20 mouse cellular contexts compared by ENCODE assay signal in the genomic region with DNA sequence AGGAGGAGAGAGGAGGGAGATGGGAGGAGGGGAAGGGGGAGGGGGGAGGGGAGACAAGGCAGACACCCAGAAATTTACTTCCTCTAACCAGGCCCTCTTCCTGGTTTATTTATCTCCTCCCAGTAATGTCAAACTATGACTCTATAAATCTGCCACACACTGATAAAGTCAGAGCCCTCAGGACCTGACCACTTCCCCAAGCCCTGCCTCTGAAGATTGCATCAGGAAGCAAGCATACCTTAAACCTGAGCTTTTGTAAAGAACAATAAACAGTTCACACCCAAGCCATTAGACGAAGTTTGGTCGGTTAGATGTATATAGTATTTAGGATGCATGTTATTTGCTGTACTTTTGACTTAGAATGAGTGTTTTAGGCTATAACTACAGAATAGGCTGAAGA. TPM values are rescaled to one million over a fixed set of nuclear protein-coding genes. Genes with fewer than 3 reads are reported as not detected.
A peak's percentile ranks its signal among the peaks of the same experiment; 100 is the strongest.
DNase-seq lines count a peak whose midpoint lies in the region; ATAC-seq and TF ChIP-seq lines count a peak whose summit lies in the region.
"Had no signal": no experiment of that assay in that cellular context is flagged by ENCODE, and none has a peak within 500 bp of the region (broad histone marks: within the 10 kb centered on the region; RNA-seq: fewer than 3 reads in every experiment).

No protein-coding gene starts in this region.

- no peaks in the 10 kb centered on the region for H3K79me2 ChIP-seq in MEL (ENCODE audit: control insufficient read depth, insufficient read depth, low read length, poor library complexity)

- peak; percentile 98 to 99 for TF ChIP-seq EP300 in MEL (IDR thresholded peaks at IDR 0.05; ENCODE audit: low read depth in 1 of 2, low read length in 2 of 2)
- no peak for TF ChIP-seq EP300 in liver, embryonic 14.5 days (IDR thresholded peaks at IDR 0.05; ENCODE audit: low read depth)

- DNase-seq in MEL (ENCODE audit: low read depth, low spot score): peak; percentile 96
- DNase-seq in liver, embryonic 14.5 days (ENCODE audit: low read depth in 3 of 3, low spot score in 3 of 3): no peak
- peak; percentile 30 for DNase-seq in naive thymus-derived CD4-positive, alpha-beta T cell, adult 2 months (ENCODE audit: low read depth)
- no peak for DNase-seq in gastrocnemius, postnatal 4 days (ENCODE audit: low spot score in 2 of 2)
- DNase-seq in forebrain, embryonic 10.5 days (ENCODE audit: extremely low spot score, low spot score): no peak
- DNase-seq in frontal cortex, postnatal 36 days (ENCODE audit: low spot score in 2 of 2): no peak
- DNase-seq in midbrain, postnatal 0 days (ENCODE audit: low spot score): no peak
- DNase-seq: cerebellum, postnatal 14 days; heart, postnatal 36 days; left cerebral cortex, postnatal 4 days; lung, adult 18-20 months; thymus, postnatal 4 days had no signal

- no peak overlapping the region for H3K9ac ChIP-seq in MEL (ENCODE audit: control insufficient read depth, low read depth, low read length, poor library complexity, severe bottlenecking)
- no peak overlapping the region for H3K9ac ChIP-seq in liver, embryonic 14.5 days (replicated peaks)
- H3K9ac ChIP-seq in midbrain, postnatal 0 days (replicated peaks; ENCODE audit: low read length, poor library complexity, severe bottlenecking): no peak overlapping the region
- H3K9ac ChIP-seq: forebrain, embryonic 12.5 days; heart, embryonic 13.5 days; neural tube, embryonic 13.5 days had no signal

- H3K27me3 ChIP-seq in MEL (ENCODE audit: control insufficient read depth in 1 of 2, insufficient read depth in 2 of 2, low read length in 2 of 2): no peaks in the 10 kb centered on the region
- H3K27me3 ChIP-seq in liver, embryonic 14.5 days (ENCODE audit: control insufficient read depth, insufficient read depth, low read length): no peaks in the 10 kb centered on the region
- H3K27me3 ChIP-seq in forebrain, embryonic 10.5 days (ENCODE audit: poor library complexity, severe bottlenecking): no peaks in the 10 kb centered on the region
- H3K27me3 ChIP-seq in midbrain, postnatal 0 days (ENCODE audit: insufficient read depth, low read length): no peaks in the 10 kb centered on the region
- H3K27me3 ChIP-seq: forebrain, embryonic 12.5 days; heart, embryonic 13.5 days; neural tube, embryonic 13.5 days had no signal

- H3K9me3 ChIP-seq in MEL (replicated peaks; ENCODE audit: insufficient read depth, low read length): no peaks in the 10 kb centered on the region
- H3K9me3 ChIP-seq in liver, embryonic 14.5 days (ENCODE audit: control insufficient read depth, low read length): no peaks in the 10 kb centered on the region
- no peaks in the 10 kb centered on the region for H3K9me3 ChIP-seq in forebrain, embryonic 10.5 days
- no peaks in the 10 kb centered on the region for H3K9me3 ChIP-seq in midbrain, postnatal 0 days (ENCODE audit: low read length)
- H3K9me3 ChIP-seq: forebrain, embryonic 12.5 days; heart, embryonic 13.5 days; neural tube, embryonic 13.5 days had no signal

- no peak for TF ChIP-seq RAD21 in MEL (IDR thresholded peaks at IDR 0.05; ENCODE audit: low read depth, low read length)

- peaks cover 25 to 42% of the 10 kb centered on the region in 2 experiments for H3K4me1 ChIP-seq in MEL (ENCODE audit: control insufficient read depth in 1 of 2, insufficient read depth in 2 of 2, low read length in 2 of 2)
- peaks cover 9% of the 10 kb centered on the region in 2 experiments for H3K4me1 ChIP-seq in liver, embryonic 14.5 days (replicated peaks; ENCODE audit: control insufficient read depth in 2 of 2, insufficient read depth in 2 of 2, low read length in 1 of 2)
- H3K4me1 ChIP-seq in forebrain, embryonic 10.5 days: no peaks in the 10 kb centered on the region
- H3K4me1 ChIP-seq in midbrain, postnatal 0 days (ENCODE audit: insufficient read depth, low read length): no peaks in the 10 kb centered on the region
- H3K4me1 ChIP-seq: forebrain, embryonic 12.5 days; heart, embryonic 13.5 days; neural tube, embryonic 13.5 days had no signal

- TF ChIP-seq CTCF in MEL (IDR thresholded peaks at IDR 0.05 in 2 of 3, conservative IDR thresholded peaks at IDR 0.05 in 1 of 3; ENCODE audit: control insufficient read depth in 1 of 3, insufficient read depth in 1 of 3, low read depth in 2 of 3, low read length in 3 of 3, poor library complexity in 1 of 3, severe bottlenecking in 1 of 3): no peak
- TF ChIP-seq CTCF in liver, embryonic 14.5 days (IDR thresholded peaks at IDR 0.05; ENCODE audit: low read depth): no peak
- TF ChIP-seq CTCF in midbrain, postnatal 0 days (IDR thresholded peaks at IDR 0.05): no peak

- peak overlapping the region; percentile 79 for H3K27ac ChIP-seq in MEL (ENCODE audit: control insufficient read depth, low read depth, low read length)
- no peak overlapping the region for H3K27ac ChIP-seq in liver, embryonic 14.5 days
- H3K27ac ChIP-seq in forebrain, embryonic 10.5 days: no peak overlapping the region
- no peak overlapping the region for H3K27ac ChIP-seq in midbrain, postnatal 0 days (ENCODE audit: low read depth, low read length)
- H3K27ac ChIP-seq: forebrain, embryonic 12.5 days; heart, embryonic 13.5 days; kidney, postnatal 0 days; layer of hippocampus, adult 2 months; neural tube, embryonic 13.5 days had no signal

- WGBS in liver, embryonic 14.5 days (ENCODE audit: insufficient replicate concordance): 20% methylated on average over 2 of the region's 2 CpGs
- 93% methylated on average over 2 of the region's 2 CpGs for WGBS in forebrain, embryonic 10.5 days
- 80% methylated on average over 2 of the region's 2 CpGs for WGBS in midbrain, postnatal 0 days

- no peak overlapping the region for H3K4me3 ChIP-seq in MEL (ENCODE audit: control insufficient read depth in 1 of 2, insufficient read depth in 1 of 2, low read depth in 2 of 2, low read length in 2 of 2)
- no peak overlapping the region for H3K4me3 ChIP-seq in liver, embryonic 14.5 days (ENCODE audit: insufficient read depth in 1 of 2, low read depth in 2 of 2, low read length in 2 of 2)
- H3K4me3 ChIP-seq in forebrain, embryonic 10.5 days: no peak overlapping the region
- no peak overlapping the region for H3K4me3 ChIP-seq in midbrain, postnatal 0 days (ENCODE audit: low read depth, low read length)
- H3K4me3 ChIP-seq: forebrain, embryonic 12.5 days; heart, embryonic 13.5 days; layer of hippocampus, adult 2 months; neural tube, embryonic 13.5 days had no signal

- H3K4me2 ChIP-seq in liver, embryonic 14.5 days (ENCODE audit: low read depth): no peak overlapping the region
- no peak overlapping the region for H3K4me2 ChIP-seq in midbrain, postnatal 0 days (ENCODE audit: low read depth, low read length, poor library complexity, severe bottlenecking)
- H3K4me2 ChIP-seq: forebrain, embryonic 12.5 days; heart, embryonic 13.5 days; neural tube, embryonic 13.5 days had no signal

- ATAC-seq in hematopoietic stem cell, adult 5-6 weeks (replicated peaks in 1 of 2; ENCODE audit: insufficient read depth in 1 of 2, low FRiP score in 2 of 2, low TSS enrichment in 1 of 2, low read depth in 1 of 2, poor library complexity in 2 of 2, severe bottlenecking in 2 of 2): peak; percentile 78 to 79
- ATAC-seq in liver, embryonic 14.5 days (ENCODE audit: insufficient read depth): peak; percentile 59; the same call in 1 of the 2 replicates
- ATAC-seq in midbrain, postnatal 0 days (ENCODE audit: low FRiP score): no peak
- ATAC-seq: hindbrain, embryonic 16.5 days; midbrain, embryonic 16.5 days had no signal

- peaks cover 0 to 41% of the 10 kb centered on the region in 2 experiments; a peak in 2 of 4 replicates for H3K36me3 ChIP-seq in MEL (ENCODE audit: control insufficient read depth in 1 of 2, insufficient read depth in 2 of 2, low read length in 2 of 2)
- H3K36me3 ChIP-seq in liver, embryonic 14.5 days (replicated peaks; ENCODE audit: control insufficient read depth, insufficient read depth, low read depth): no peaks in the 10 kb centered on the region
- H3K36me3 ChIP-seq in forebrain, embryonic 10.5 days (replicated peaks): no peaks in the 10 kb centered on the region
- no peaks in the 10 kb centered on the region for H3K36me3 ChIP-seq in midbrain, postnatal 0 days (ENCODE audit: insufficient read depth, low read length)
- H3K36me3 ChIP-seq: forebrain, embryonic 12.5 days; heart, embryonic 13.5 days; neural tube, embryonic 13.5 days had no signal

- no peak for TF ChIP-seq POLR2A in MEL (IDR thresholded peaks at IDR 0.05; ENCODE audit: control insufficient read depth in 1 of 2, insufficient read depth in 1 of 2, low read depth in 1 of 2, low read length in 2 of 2, poor library complexity in 1 of 2)

TF ChIP-seq in MEL, 35 proteins besides CTCF, POLR2A, EP300 and RAD21 (continues in another document):
- TF ChIP-seq ETS1 (IDR thresholded peaks at IDR 0.05; ENCODE audit: low read depth, low read length): peak; percentile 97
- TF ChIP-seq USF2 (IDR thresholded peaks at IDR 0.05; ENCODE audit: borderline replicate concordance in 1 of 2, insufficient read depth in 1 of 2, low read depth in 1 of 2, low read length in 2 of 2): no peak
- TF ChIP-seq JUND (IDR thresholded peaks at IDR 0.05; ENCODE audit: low read depth, low read length): peak; percentile 86
- 0 out of 2 replicates have a peak, but pooled peaks have one; percentile 7 for TF ChIP-seq NRF1 (IDR thresholded peaks at IDR 0.05; ENCODE audit: insufficient read depth, low read depth, low read length, poor library complexity, severe bottlenecking)
- TF ChIP-seq GABPA (IDR thresholded peaks at IDR 0.05; ENCODE audit: low read depth, low read length): no peak
- TF ChIP-seq POLR2AphosphoS5 (IDR thresholded peaks at IDR 0.05; ENCODE audit: borderline replicate concordance, low read depth, low read length): no peak
- TF ChIP-seq BHLHE40 (IDR thresholded peaks at IDR 0.05; ENCODE audit: borderline replicate concordance, low read depth, low read length): peak; percentile 79
- peak; percentile 92 for TF ChIP-seq TAL1 (IDR thresholded peaks at IDR 0.05; ENCODE audit: low read length)
- TF ChIP-seq GATA1 (IDR thresholded peaks at IDR 0.05; ENCODE audit: low read depth, low read length): peak; percentile 99
- no peak for TF ChIP-seq POLR2AphosphoS2 (IDR thresholded peaks at IDR 0.05; ENCODE audit: low read length)
- TF ChIP-seq CHD1 (IDR thresholded peaks at IDR 0.05; ENCODE audit: low read depth, low read length): no peak

RNA-seq across cellular contexts. Expression of a gene that starts 30.6 kb away (rescaled TPM):
- 78.2 and 81.1 TPM in 2 replicates for total RNA-seq in MEL (2012; rRNA removed)
- polyA plus RNA-seq in MEL (2012; ENCODE audit: insufficient read depth in 1 of 2, insufficient read length in 2 of 2, low read depth in 1 of 2, low replicate concordance in 2 of 2, missing spikeins in 1 of 2): 100 to 1,000 TPM in 1 of 2 experiments, 10 to 100 TPM in 1; 59.5 to 507 TPM
- 288 and 337 TPM in 2 replicates for total RNA-seq in hematopoietic stem cell, adult 5-6 weeks (2017)
- 11.2 and 16.0 TPM in 2 replicates for polyA plus RNA-seq in liver, embryonic 14.5 days (2012; rRNA removed)
- 36.3 and 36.4 TPM in 2 replicates for polyA plus RNA-seq in liver, embryonic 14.5 days (2014; fragmentation: Nextera tagmentation; extraction: Ambion mirVana)
- 10 to 100 TPM; 41.3 to 44.0 TPM for total RNA-seq in gastrocnemius, postnatal 4 days (2021)
- polyA plus RNA-seq in forebrain, embryonic 10.5 days (2016; fragmentation: Nextera tagmentation; extraction: Ambion mirVana): 55.9 and 59.8 TPM in 2 replicates
- 90.4 and 127 TPM in 2 replicates for total RNA-seq in midbrain, postnatal 0 days (2014; rRNA removed)
- polyA plus RNA-seq in midbrain, postnatal 0 days (2015; fragmentation: Nextera tagmentation; extraction: Ambion mirVana): 54.3 and 59.4 TPM in 2 replicates

Comparison
In these comparisons a context has a peak if more than half of its experiments do, and no peak if none do; other contexts are left out.
1. DNase-seq: peak in MEL (single experiment) and naive thymus-derived CD4-positive, alpha-beta T cell, adult 2 months (single experiment); none in liver, embryonic 14.5 days (0 of 3), gastrocnemius, postnatal 4 days (0 of 2), forebrain, embryonic 10.5 days (single experiment), frontal cortex, postnatal 36 days (0 of 2) and midbrain, postnatal 0 days (single experiment).